Mouse (Mus musculus) embryonic facial prominence, embryonic 13.5 days (tissue): ENCODE data around the gene Aldh1a3. TPM values are rescaled to one million over a fixed set of nuclear protein-coding genes. Genes with fewer than 3 reads are reported as not detected.

ENCODE experiments used
- ATAC-seq: fragments of 200-750 bp; cut with Nextera tagmentation; 2 replicates; pipeline ENCODE4 v1.8.0; 2017; ENCODE audit warnings: low read depth; ENCODE audit not compliant: insufficient number of reproducible peaks, insufficient read depth, low FRiP score, low TSS enrichment
- H3K27ac ChIP-seq: fragments of 300-500 bp; sonication (generic); 2 replicates; pipeline ENCODE4 v1.5.1; 2015; ENCODE audit warnings: moderate library complexity, mild to moderate bottlenecking, inconsistent platforms
- H3K27me3 ChIP-seq: fragments of 300-500 bp; sonication (generic); 2 replicates; pipeline ENCODE4 v1.6.1; 2015; ENCODE audit warnings: mild to moderate bottlenecking, inconsistent platforms
- H3K36me3 ChIP-seq: fragments of 300-500 bp; sonication (generic); 2 replicates; pipeline ENCODE4 v1.6.1; 2015; ENCODE audit warnings: mild to moderate bottlenecking, inconsistent platforms
- H3K4me1 ChIP-seq: fragments of 300-500 bp; sonication (generic); 2 replicates; pipeline ENCODE4 v1.6.1; 2015; ENCODE audit warnings: inconsistent platforms
- H3K4me2 ChIP-seq: fragments of 300-500 bp; sonication (generic); 2 replicates; pipeline ENCODE4 v1.6.1; 2015; ENCODE audit warnings: moderate library complexity, mild to moderate bottlenecking, inconsistent platforms
- H3K4me3 ChIP-seq: fragments of 300-500 bp; sonication (generic); 2 replicates; pipeline ENCODE4 v1.5.1; 2015; ENCODE audit warnings: mild to moderate bottlenecking, inconsistent platforms
- H3K9ac ChIP-seq: fragments of 300-500 bp; sonication (generic); 2 replicates; pipeline ENCODE4 v1.6.1; 2015; ENCODE audit warnings: mild to moderate bottlenecking, inconsistent platforms
- H3K9me3 ChIP-seq: fragments of 300-500 bp; sonication (generic); 2 replicates; pipeline ENCODE4 v1.6.1; 2016; ENCODE audit warnings: inconsistent platforms
- WGBS: fragments of 180-500 bp; shearing (Covaris S2); methylation state at CpG from one replicate; pipeline ENCODE4 v1.1.7; 2015; ENCODE audit warnings: mixed read lengths; 5-methylcytosine and 5-hydroxymethylcytosine counted together
- polyA plus RNA-seq: library from polyadenylated mRNA; unstranded; fragments of >200 nt; fragmentation: Nextera tagmentation; extraction: Ambion mirVana; gene quantifications from 2 replicates; pipeline ENCODE4 v1.2.1, GENCODE M21; 2015

Gene Aldh1a3
- polyA plus RNA-seq, 1 experiment from 2014 or later, result 17.3 TPM

- peaks cover 7% of the 10 kb centered on the region for H3K36me3 ChIP-seq
- H3K9ac ChIP-seq, result no peak overlapping the region
- no peaks in the 10 kb centered on the region for H3K27me3 ChIP-seq
- peaks cover 12% of the 10 kb centered on the region for H3K9me3 ChIP-seq
- 72% methylated on average over 2 of the region's 2 CpGs for WGBS
- peaks cover 9% of the 10 kb centered on the region for H3K4me1 ChIP-seq
- no peak overlapping the region for H3K4me3 ChIP-seq
- 0 out of 2 replicates have a peak overlapping the region, but pooled peaks have one; percentile 17 for H3K27ac ChIP-seq
- no peak for ATAC-seq
- no peak overlapping the region for H3K4me2 ChIP-seq
These were observed 61.9 kb downstream of the Aldh1a3 start for GRCm38 (mm10) chr7:66365411-66365810.

- H3K4me3 ChIP-seq, result no peak overlapping the region
- H3K9ac ChIP-seq, result no peak overlapping the region
- H3K36me3 ChIP-seq, result peaks cover 16% of the 10 kb centered on the region
- H3K4me1 ChIP-seq, result peaks cover 7% of the 10 kb centered on the region
- H3K27ac ChIP-seq, result no peak overlapping the region
- H3K4me2 ChIP-seq, result no peak overlapping the region
- WGBS, result 93% methylated on average over 11 of the region's 11 CpGs
- H3K9me3 ChIP-seq, result peaks cover 12% of the 10 kb centered on the region
- no peaks in the 10 kb centered on the region for H3K27me3 ChIP-seq
- no peak for ATAC-seq
These were observed 62.8 kb downstream of the Aldh1a3 start for GRCm38 (mm10) chr7:66364491-66364890.

GRCm38 (mm10) chr7:66359044-66359443 is 68.3 kb downstream of the Aldh1a3 start:
- Histone ChIP-seq H3K27me3 (no peaks in the 10 kb centered on the region), H3K4me2 (no peak overlapping the region), H3K27ac (no peak overlapping the region), H3K4me1 (no peaks in the 10 kb centered on the region), H3K36me3 (peaks cover 18% of the 10 kb centered on the region), H3K9me3 (peaks cover 12% of the 10 kb centered on the region), H3K4me3 (no peak overlapping the region), H3K9ac (no peak overlapping the region)
- no peak for ATAC-seq
- WGBS, result 83% methylated on average over 4 of the region's 4 CpGs

- no peak for ATAC-seq
- H3K4me1 ChIP-seq, result no peaks in the 10 kb centered on the region
- no peak overlapping the region for H3K27ac ChIP-seq
- H3K4me3 ChIP-seq, result no peak overlapping the region
- no peak overlapping the region for H3K4me2 ChIP-seq
- no peak overlapping the region for H3K9ac ChIP-seq
- 91% methylated on average over 3 of the region's 3 CpGs for WGBS
- H3K36me3 ChIP-seq, result peaks cover 18% of the 10 kb centered on the region
- H3K27me3 ChIP-seq, result no peaks in the 10 kb centered on the region
- peaks cover 12% of the 10 kb centered on the region for H3K9me3 ChIP-seq
These were observed 68.9 kb downstream of the Aldh1a3 start for GRCm38 (mm10) chr7:66358461-66358860.

GRCm38 (mm10) chr7:66355791-66356522 is 71.4 kb downstream of the Aldh1a3 start:
- Histone ChIP-seq H3K4me2 (no peak overlapping the region), H3K36me3 (peaks cover 14% of the 10 kb centered on the region), H3K27ac (no peak overlapping the region), H3K9ac (no peak overlapping the region), H3K4me1 (no peaks in the 10 kb centered on the region), H3K27me3 (no peaks in the 10 kb centered on the region), H3K9me3 (peaks cover under 1% of the 10 kb centered on the region; the same call in 1 of the 2 replicates), H3K4me3 (no peak overlapping the region)
- 81% methylated on average over 8 of the region's 8 CpGs for WGBS
- no peak for ATAC-seq

GRCm38 (mm10) chr7:66354911-66355310 is 72.4 kb downstream of the Aldh1a3 start:
- no peaks in the 10 kb centered on the region for H3K4me1 ChIP-seq
- H3K4me2 ChIP-seq, result no peak overlapping the region
- WGBS, result 47% methylated on average over 3 of the region's 3 CpGs
- H3K27ac ChIP-seq, result no peak overlapping the region
- H3K9ac ChIP-seq, result no peak overlapping the region
- H3K4me3 ChIP-seq, result no peak overlapping the region
- peaks cover 6% of the 10 kb centered on the region for H3K36me3 ChIP-seq
- no peak for ATAC-seq
- no peaks in the 10 kb centered on the region; the same call in 1 of the 2 replicates for H3K9me3 ChIP-seq
- no peaks in the 10 kb centered on the region for H3K27me3 ChIP-seq

- no peak overlapping the region for H3K27ac ChIP-seq
- H3K4me2 ChIP-seq, result no peak overlapping the region
- no peak overlapping the region for H3K4me3 ChIP-seq
- 0 out of 2 replicates have a peak, but pooled peaks cover 4% of the 10 kb centered on the region for H3K4me1 ChIP-seq
- H3K9me3 ChIP-seq, result no peaks in the 10 kb centered on the region
- H3K27me3 ChIP-seq, result no peaks in the 10 kb centered on the region
- no peaks in the 10 kb centered on the region for H3K36me3 ChIP-seq
- no peak for ATAC-seq
- no peak overlapping the region for H3K9ac ChIP-seq
- WGBS, result 78% methylated on average over 4 of the region's 4 CpGs
These were observed 76.2 kb downstream of the Aldh1a3 start for GRCm38 (mm10) chr7:66351074-66351473.

GRCm38 (mm10) chr7:66349670-66350069 is 77.6 kb downstream of the Aldh1a3 start:
- H3K36me3 ChIP-seq, result no peaks in the 10 kb centered on the region
- ATAC-seq, result no peak
- no peak overlapping the region for H3K4me3 ChIP-seq
- H3K4me2 ChIP-seq, result no peak overlapping the region
- H3K27ac ChIP-seq, result no peak overlapping the region
- H3K4me1 ChIP-seq, result 0 out of 2 replicates have a peak, but pooled peaks cover 4% of the 10 kb centered on the region
- no peaks in the 10 kb centered on the region for H3K9me3 ChIP-seq
- no peak overlapping the region for H3K9ac ChIP-seq
- 58% methylated on average over 11 of the region's 11 CpGs for WGBS
- H3K27me3 ChIP-seq, result no peaks in the 10 kb centered on the region

GRCm38 (mm10) chr7:66348588-66348987 is 78.7 kb downstream of the Aldh1a3 start:
- H3K4me2 ChIP-seq, result no peak overlapping the region
- 0 out of 2 replicates have a peak, but pooled peaks cover 4% of the 10 kb centered on the region for H3K4me1 ChIP-seq

GRCm38 (mm10) chr7:66346959-66347663 is 80.2 kb downstream of the Aldh1a3 start:
- no peak for ATAC-seq

More at GRCm38 (mm10) chr7:66348588-66348987, 78.7 kb downstream of the Aldh1a3 start:
- 84% methylated on average over 10 of the region's 10 CpGs for whole genome bisulfite sequencing
- no peak overlapping the region for H3K9ac ChIP-seq
- no peak overlapping the region for H3K4me3 ChIP-seq
- no peak for ATAC-seq
- H3K36me3 ChIP-seq, result no peaks in the 10 kb centered on the region
- no peaks in the 10 kb centered on the region for H3K27me3 ChIP-seq
- H3K9me3 ChIP-seq, result no peaks in the 10 kb centered on the region
- no peak overlapping the region for H3K27ac ChIP-seq

GRCm38 (mm10) chr7:66343307-66343706 is 84.0 kb downstream of the Aldh1a3 start:
- Histone ChIP-seq H3K27ac (no peak overlapping the region), H3K4me2 (no peak overlapping the region), H3K4me1 (0 out of 2 replicates have a peak, but pooled peaks cover 6% of the 10 kb centered on the region), H3K9ac (no peak overlapping the region), H3K27me3 (no peaks in the 10 kb centered on the region), H3K9me3 (no peaks in the 10 kb centered on the region), H3K36me3 (no peaks in the 10 kb centered on the region), H3K4me3 (no peak overlapping the region)
- 83% methylated on average over 5 of the region's 5 CpGs for WGBS
- no peak for ATAC-seq

More at GRCm38 (mm10) chr7:66346959-66347663, 80.2 kb downstream of the Aldh1a3 start:
- H3K4me1 ChIP-seq, result 0 out of 2 replicates have a peak, but pooled peaks cover 4% of the 10 kb centered on the region
- H3K4me3 ChIP-seq, result no peak overlapping the region
- H3K4me2 ChIP-seq, result no peak overlapping the region
- no peaks in the 10 kb centered on the region for H3K36me3 ChIP-seq
- H3K27ac ChIP-seq, result no peak overlapping the region
- no peak overlapping the region for H3K9ac ChIP-seq
- H3K27me3 ChIP-seq, result no peaks in the 10 kb centered on the region
- 60% methylated on average over 9 of the region's 9 CpGs for WGBS
- H3K9me3 ChIP-seq, result no peaks in the 10 kb centered on the region
